Mouse (Mus musculus): ENCODE measurements at regions not wholly inside any gene's neighbourhood (a gene's known extent, or its start where the extent isn't known, plus 50 kb on each side); places are given as distances from the start of the nearest gene placed in this dataset.

DNA sequence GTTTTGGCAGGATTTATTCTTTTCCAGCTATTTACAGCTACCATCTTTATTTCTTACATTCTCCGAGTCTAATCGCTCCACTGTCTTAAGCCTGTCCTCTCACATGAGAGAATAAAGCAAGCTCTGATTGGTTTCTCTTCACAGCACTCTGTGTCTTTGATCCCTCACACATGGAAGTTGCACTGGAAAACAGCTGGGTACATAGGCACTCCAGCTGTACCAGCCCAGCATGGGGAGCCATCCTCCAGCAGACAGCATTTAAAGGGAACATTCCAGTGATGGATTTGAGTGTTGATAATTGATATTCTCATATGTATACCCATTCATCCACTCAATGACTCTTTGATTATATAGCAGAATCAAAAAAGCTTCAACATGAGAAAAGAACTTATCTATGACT, 300.2 kb upstream of the Nmur2 start:
- Histone ChIP-seq H3K4me1 (ENCODE audit: control insufficient read depth in 1 of 2, insufficient read depth in 2 of 2, low read length in 2 of 2) (no peaks in the 10 kb centered on the region), H3K9me3 (replicated peaks; ENCODE audit: insufficient read depth, low read length) (no peaks in the 10 kb centered on the region), H3K27ac (ENCODE audit: control insufficient read depth, low read depth, low read length) (no peak overlapping the region), H3K36me3 (ENCODE audit: control insufficient read depth in 1 of 2, insufficient read depth in 2 of 2, low read length in 2 of 2) (no peaks in the 10 kb centered on the region), H3K79me2 (ENCODE audit: control insufficient read depth, insufficient read depth, low read length, poor library complexity) (no peaks in the 10 kb centered on the region), H3K9ac (ENCODE audit: control insufficient read depth, low read depth, low read length, poor library complexity, severe bottlenecking) (no peak overlapping the region), H3K4me3 (ENCODE audit: control insufficient read depth in 1 of 2, insufficient read depth in 1 of 2, low read depth in 2 of 2, low read length in 2 of 2) (no peak overlapping the region), H3K27me3 (ENCODE audit: control insufficient read depth in 1 of 2, insufficient read depth in 2 of 2, low read length in 2 of 2) (no peaks in the 10 kb centered on the region)
- TF ChIP-seq POLR2AphosphoS2 (IDR thresholded peaks at IDR 0.05; ENCODE audit: low read length), result no peak
- no peak for TF ChIP-seq MAX (IDR thresholded peaks at IDR 0.05; ENCODE audit: low read length)
- no peak for TF ChIP-seq MXI1 (IDR thresholded peaks at IDR 0.05; ENCODE audit: low read depth, low read length)
- no peak for TF ChIP-seq MAZ (IDR thresholded peaks at IDR 0.05; ENCODE audit: low read depth, low read length)
- TF ChIP-seq ZC3H11A (IDR thresholded peaks at IDR 0.05; ENCODE audit: low read depth, low read length), result no peak
- no peak for TF ChIP-seq UBTF (IDR thresholded peaks at IDR 0.05; ENCODE audit: borderline replicate concordance, insufficient read depth, low read depth, low read length)
- TF ChIP-seq USF1 (IDR thresholded peaks at IDR 0.05; ENCODE audit: low read depth, low read length), result no peak
- TF ChIP-seq TBP (IDR thresholded peaks at IDR 0.05; ENCODE audit: low read depth, low read length), result no peak
- no peak for TF ChIP-seq POLR2A (IDR thresholded peaks at IDR 0.05; ENCODE audit: control insufficient read depth in 1 of 2, insufficient read depth in 1 of 2, low read depth in 1 of 2, low read length in 2 of 2, poor library complexity in 1 of 2)
- TF ChIP-seq E2F4 (IDR thresholded peaks at IDR 0.05; ENCODE audit: borderline replicate concordance, low read depth, low read length), result no peak
- no peak for TF ChIP-seq TCF12 (IDR thresholded peaks at IDR 0.05; ENCODE audit: low read depth, low read length)
- TF ChIP-seq KAT2A (conservative IDR thresholded peaks at IDR 0.05; ENCODE audit: low read depth, low read length), result no peak
- TF ChIP-seq RCOR1 (IDR thresholded peaks at IDR 0.05; ENCODE audit: low read depth, low read length), result no peak
- no peak for TF ChIP-seq ZKSCAN1 (IDR thresholded peaks at IDR 0.05; ENCODE audit: low read depth, low read length)
- no peak for TF ChIP-seq JUND (IDR thresholded peaks at IDR 0.05; ENCODE audit: low read depth, low read length)
- no peak for TF ChIP-seq NRF1 (IDR thresholded peaks at IDR 0.05; ENCODE audit: insufficient read depth, low read depth, low read length, poor library complexity, severe bottlenecking)
- no peak for TF ChIP-seq POLR2AphosphoS5 (IDR thresholded peaks at IDR 0.05; ENCODE audit: borderline replicate concordance, low read depth, low read length)
- no peak for TF ChIP-seq MYC (IDR thresholded peaks at IDR 0.05; ENCODE audit: low read depth, low read length)
- DNase-seq (ENCODE audit: low read depth, low spot score), result no peak

GRCm38 (mm10) chr11:56338511-56338910, 297.7 kb upstream of the Nmur2 start:
- Histone ChIP-seq H3K27ac (ENCODE audit: control insufficient read depth, low read depth, low read length) (no peak overlapping the region), H3K4me1 (ENCODE audit: control insufficient read depth in 1 of 2, insufficient read depth in 2 of 2, low read length in 2 of 2) (no peaks in the 10 kb centered on the region), H3K36me3 (ENCODE audit: control insufficient read depth in 1 of 2, insufficient read depth in 2 of 2, low read length in 2 of 2) (no peaks in the 10 kb centered on the region), H3K9me3 (replicated peaks; ENCODE audit: insufficient read depth, low read length) (no peaks in the 10 kb centered on the region), H3K9ac (ENCODE audit: control insufficient read depth, low read depth, low read length, poor library complexity, severe bottlenecking) (no peak overlapping the region), H3K4me3 (ENCODE audit: control insufficient read depth in 1 of 2, insufficient read depth in 1 of 2, low read depth in 2 of 2, low read length in 2 of 2) (no peak overlapping the region), H3K79me2 (ENCODE audit: control insufficient read depth, insufficient read depth, low read length, poor library complexity) (no peaks in the 10 kb centered on the region), H3K27me3 (ENCODE audit: control insufficient read depth in 1 of 2, insufficient read depth in 2 of 2, low read length in 2 of 2) (no peaks in the 10 kb centered on the region)
- no peak for DNase-seq (ENCODE audit: low read depth, low spot score)
- TF ChIP-seq NRF1 (IDR thresholded peaks at IDR 0.05; ENCODE audit: insufficient read depth, low read depth, low read length, poor library complexity, severe bottlenecking) (no peak), BHLHE40 (IDR thresholded peaks at IDR 0.05; ENCODE audit: borderline replicate concordance, low read depth, low read length) (no peak), JUND (IDR thresholded peaks at IDR 0.05; ENCODE audit: low read depth, low read length) (no peak), UBTF (IDR thresholded peaks at IDR 0.05; ENCODE audit: borderline replicate concordance, insufficient read depth, low read depth, low read length) (no peak), TCF12 (IDR thresholded peaks at IDR 0.05; ENCODE audit: low read depth, low read length) (no peak), USF2 (IDR thresholded peaks at IDR 0.05; ENCODE audit: borderline replicate concordance in 1 of 2, insufficient read depth in 1 of 2, low read depth in 1 of 2, low read length in 2 of 2) (no peak), USF1 (IDR thresholded peaks at IDR 0.05; ENCODE audit: low read depth, low read length) (no peak), MEF2A (IDR thresholded peaks at IDR 0.05; ENCODE audit: extremely low read depth, insufficient replicate concordance, low read depth, low read length, poor library complexity, severe bottlenecking) (no peak), MXI1 (IDR thresholded peaks at IDR 0.05; ENCODE audit: low read depth, low read length) (no peak), SIN3A (IDR thresholded peaks at IDR 0.05; ENCODE audit: low read length) (no peak), POLR2AphosphoS2 (IDR thresholded peaks at IDR 0.05; ENCODE audit: low read length) (no peak), ELF1 (IDR thresholded peaks at IDR 0.05; ENCODE audit: low read depth, low read length) (no peak), EP300 (IDR thresholded peaks at IDR 0.05; ENCODE audit: low read depth in 1 of 2, low read length in 2 of 2) (no peak), CTCF (IDR thresholded peaks at IDR 0.05 in 2 of 3, conservative IDR thresholded peaks at IDR 0.05 in 1 of 3; ENCODE audit: control insufficient read depth in 1 of 3, insufficient read depth in 1 of 3, low read depth in 2 of 3, low read length in 3 of 3, poor library complexity in 1 of 3, severe bottlenecking in 1 of 3) (no peak), POLR2A (IDR thresholded peaks at IDR 0.05; ENCODE audit: control insufficient read depth in 1 of 2, insufficient read depth in 1 of 2, low read depth in 1 of 2, low read length in 2 of 2, poor library complexity in 1 of 2) (no peak)
